Mouse (Mus musculus): Measurements from ENCODE around the gene Rasal1.

The Rasal1 gene

GRCm38 (mm10) chr5:120648569-120649373 lies at the start of gene Rasal1:
TSS of gene Rasal1 (plus strand) at chr5:120648812.
- in situ Hi-C loops (cut with MboI; ENCODE audit: low pct_unique_long_range_greater_than_20kb in 1 of 2, low sequenced_read_pairs in 2 of 2, unreplicated experiment in 1 of 2): no loop called here

- in situ Hi-C loops (cut with MboI; ENCODE audit: low pct_unique_long_range_greater_than_20kb in 1 of 2, low sequenced_read_pairs in 2 of 2, unreplicated experiment in 1 of 2): loop anchor here in 1 of 2 experiments (10.0 kb wide), 1 partner anchor 85 kb away; the partner anchor contains the start of gene Slc8b1
Observed at GRCm38 (mm10) chr5:120599625-120600024, 49.0 kb upstream of the Rasal1 start.

GRCm38 (mm10) chr5:120600946-120601668 lies 47.5 kb upstream of the Rasal1 start:
- in situ Hi-C loops (cut with MboI; ENCODE audit: low pct_unique_long_range_greater_than_20kb in 1 of 2, low sequenced_read_pairs in 2 of 2, unreplicated experiment in 1 of 2): loop anchor here in 1 of 2 experiments (10.0 kb wide), 1 partner anchor 86 kb away; the partner anchor contains the start of gene Slc8b1

GRCm38 (mm10) chr5:120602210-120602609 lies 46.4 kb upstream of the Rasal1 start:
- in situ Hi-C loops (cut with MboI; ENCODE audit: low pct_unique_long_range_greater_than_20kb in 1 of 2, low sequenced_read_pairs in 2 of 2, unreplicated experiment in 1 of 2): loop anchor here in 1 of 2 experiments (10.0 kb wide), 1 partner anchor 87 kb away; the partner anchor contains the start of gene Slc8b1

GRCm38 (mm10) chr5:120603515-120603914 lies 45.1 kb upstream of the Rasal1 start:
- in situ Hi-C loops (cut with MboI; ENCODE audit: low pct_unique_long_range_greater_than_20kb in 1 of 2, low sequenced_read_pairs in 2 of 2, unreplicated experiment in 1 of 2): loop anchor here in 1 of 2 experiments (10.0 kb wide), 1 partner anchor 89 kb away; the partner anchor contains the start of gene Slc8b1

- in situ Hi-C loops (cut with MboI; ENCODE audit: low pct_unique_long_range_greater_than_20kb in 1 of 2, low sequenced_read_pairs in 2 of 2, unreplicated experiment in 1 of 2): loop anchor here in 1 of 2 experiments (10.0 kb wide), 1 partner anchor 90 kb away; the partner anchor contains the start of gene Slc8b1
Observed at GRCm38 (mm10) chr5:120604839-120605238, 43.8 kb upstream of the Rasal1 start.

- in situ Hi-C loops (cut with MboI; ENCODE audit: low pct_unique_long_range_greater_than_20kb in 1 of 2, low sequenced_read_pairs in 2 of 2, unreplicated experiment in 1 of 2): loop anchor here in 1 of 2 experiments (10.0 kb wide), 1 partner anchor 90 kb away; the partner anchor contains the start of gene Slc8b1
Observed at GRCm38 (mm10) chr5:120605241-120605661, 43.4 kb upstream of the Rasal1 start.

- in situ Hi-C loops (cut with MboI; ENCODE audit: low pct_unique_long_range_greater_than_20kb in 1 of 2, low sequenced_read_pairs in 2 of 2, unreplicated experiment in 1 of 2): loop anchor here in 1 of 2 experiments (10.0 kb wide), 1 partner anchor 91 kb away; the partner anchor contains the start of gene Slc8b1
Observed at GRCm38 (mm10) chr5:120605688-120606087, 42.9 kb upstream of the Rasal1 start.

GRCm38 (mm10) chr5:120606590-120607200 lies 41.9 kb upstream of the Rasal1 start:
- in situ Hi-C loops (cut with MboI; ENCODE audit: low pct_unique_long_range_greater_than_20kb in 1 of 2, low sequenced_read_pairs in 2 of 2, unreplicated experiment in 1 of 2): loop anchor here in 1 of 2 experiments (10.0 kb wide), 1 partner anchor 92 kb away; the partner anchor contains the start of gene Slc8b1

GRCm38 (mm10) chr5:120607335-120607734 lies 41.3 kb upstream of the Rasal1 start:
- in situ Hi-C loops (cut with MboI; ENCODE audit: low pct_unique_long_range_greater_than_20kb in 1 of 2, low sequenced_read_pairs in 2 of 2, unreplicated experiment in 1 of 2): loop anchor here in 1 of 2 experiments (10.0 kb wide), 1 partner anchor 93 kb away; the partner anchor contains the start of gene Slc8b1

GRCm38 (mm10) chr5:120609246-120609775 lies 39.3 kb upstream of the Rasal1 start:
- in situ Hi-C loops (cut with MboI; ENCODE audit: low pct_unique_long_range_greater_than_20kb in 1 of 2, low sequenced_read_pairs in 2 of 2, unreplicated experiment in 1 of 2): loop anchor here in 1 of 2 experiments (10.0 kb wide), 1 partner anchor 95 kb away; the partner anchor contains the start of gene Slc8b1

GRCm38 (mm10) chr5:120610906-120611305 lies 37.7 kb upstream of the Rasal1 start:
- in situ Hi-C loops (cut with MboI; ENCODE audit: low pct_unique_long_range_greater_than_20kb in 1 of 2, low sequenced_read_pairs in 2 of 2, unreplicated experiment in 1 of 2): no loop called here

- in situ Hi-C loops (cut with MboI; ENCODE audit: low pct_unique_long_range_greater_than_20kb in 1 of 2, low sequenced_read_pairs in 2 of 2, unreplicated experiment in 1 of 2): no loop called here
Observed at GRCm38 (mm10) chr5:120611416-120611815, 37.2 kb upstream of the Rasal1 start.

- in situ Hi-C loops (cut with MboI; ENCODE audit: low pct_unique_long_range_greater_than_20kb in 1 of 2, low sequenced_read_pairs in 2 of 2, unreplicated experiment in 1 of 2): no loop called here
Observed at GRCm38 (mm10) chr5:120612442-120612821, 36.2 kb upstream of the Rasal1 start, which contains the start of the genes Rita1 and Ddx54. TSS of gene Rita1 (minus strand) at chr5:120612589. TSS of gene Ddx54 (plus strand) at chr5:120612739.

- in situ Hi-C loops (cut with MboI; ENCODE audit: low pct_unique_long_range_greater_than_20kb in 1 of 2, low sequenced_read_pairs in 2 of 2, unreplicated experiment in 1 of 2): no loop called here
Observed at GRCm38 (mm10) chr5:120612822-120613604, 35.6 kb upstream of the Rasal1 start.

GRCm38 (mm10) chr5:120615903-120616302 lies 32.7 kb upstream of the Rasal1 start:
- in situ Hi-C loops (cut with MboI; ENCODE audit: low pct_unique_long_range_greater_than_20kb in 1 of 2, low sequenced_read_pairs in 2 of 2, unreplicated experiment in 1 of 2): no loop called here

- in situ Hi-C loops (cut with MboI; ENCODE audit: low pct_unique_long_range_greater_than_20kb in 1 of 2, low sequenced_read_pairs in 2 of 2, unreplicated experiment in 1 of 2): no loop called here
Observed at GRCm38 (mm10) chr5:120618778-120619177, 29.8 kb upstream of the Rasal1 start.

All from mouse embryonic stem cell (cell line).